Mouse (Mus musculus): ENCODE measurements around the gene Myh3. TPM values are rescaled to one million over a fixed set of nuclear protein-coding genes. Genes with fewer than 3 reads are reported as not detected.

The Myh3 gene
- polyA plus RNA-seq, 1 experiment from 2014 or later, result 0.09 TPM

- Histone ChIP-seq H3K27me3 (replicated peaks; ENCODE audit: control insufficient read depth, insufficient read depth, low read length) (no peaks in the 10 kb centered on the region), H3K27ac (ENCODE audit: low read length) (no peak overlapping the region), H3K9me3 (ENCODE audit: control insufficient read depth, low read length) (no peaks in the 10 kb centered on the region), H3K4me2 (ENCODE audit: low read length) (no peak overlapping the region), H3K9ac (replicated peaks; ENCODE audit: low read depth, low read length) (no peak overlapping the region), H3K4me3 (replicated peaks; ENCODE audit: low read length) (no peak overlapping the region), H3K36me3 (ENCODE audit: control insufficient read depth, insufficient read depth) (no peaks in the 10 kb centered on the region), H3K4me1 (replicated peaks; ENCODE audit: control insufficient read depth, insufficient read depth, low read length) (no peaks in the 10 kb centered on the region)
- no peak for ATAC-seq
- 85% methylated on average over 5 of the region's 5 CpGs for WGBS
Observed at GRCm38 (mm10) chr11:67143065-67143464, 65.0 kb downstream of the Myh3 start.

- no peak for ATAC-seq
- Histone ChIP-seq H3K4me3 (replicated peaks; ENCODE audit: low read length) (no peak overlapping the region), H3K4me2 (ENCODE audit: low read length) (no peak overlapping the region), H3K9me3 (ENCODE audit: control insufficient read depth, low read length) (no peaks in the 10 kb centered on the region), H3K27ac (ENCODE audit: low read length) (no peak overlapping the region), H3K36me3 (ENCODE audit: control insufficient read depth, insufficient read depth) (no peaks in the 10 kb centered on the region), H3K27me3 (replicated peaks; ENCODE audit: control insufficient read depth, insufficient read depth, low read length) (no peaks in the 10 kb centered on the region), H3K9ac (replicated peaks; ENCODE audit: low read depth, low read length) (no peak overlapping the region), H3K4me1 (replicated peaks; ENCODE audit: control insufficient read depth, insufficient read depth, low read length) (no peaks in the 10 kb centered on the region)
- 89% methylated on average over 4 of the region's 4 CpGs for WGBS
Observed at GRCm38 (mm10) chr11:67143863-67144498, 65.9 kb downstream of the Myh3 start.

GRCm38 (mm10) chr11:67144559-67145265 lies 66.6 kb downstream of the Myh3 start:
- no peak for ATAC-seq

GRCm38 (mm10) chr11:67145482-67146408 lies 67.6 kb downstream of the Myh3 start:
- Histone ChIP-seq H3K4me2 (ENCODE audit: low read length) (no peak overlapping the region), H3K27ac (ENCODE audit: low read length) (no peak overlapping the region), H3K27me3 (replicated peaks; ENCODE audit: control insufficient read depth, insufficient read depth, low read length) (no peaks in the 10 kb centered on the region), H3K36me3 (ENCODE audit: control insufficient read depth, insufficient read depth) (no peaks in the 10 kb centered on the region), H3K9ac (replicated peaks; ENCODE audit: low read depth, low read length) (no peak overlapping the region), H3K4me3 (replicated peaks; ENCODE audit: low read length) (no peak overlapping the region), H3K4me1 (replicated peaks; ENCODE audit: control insufficient read depth, insufficient read depth, low read length) (no peaks in the 10 kb centered on the region), H3K9me3 (ENCODE audit: control insufficient read depth, low read length) (no peaks in the 10 kb centered on the region)
- ATAC-seq, result no peak
- 85% methylated on average over 5 of the region's 5 CpGs for WGBS

More at GRCm38 (mm10) chr11:67144559-67145265, 66.6 kb downstream of the Myh3 start:
- Histone ChIP-seq H3K27me3 (replicated peaks; ENCODE audit: control insufficient read depth, insufficient read depth, low read length) (no peaks in the 10 kb centered on the region), H3K27ac (ENCODE audit: low read length) (no peak overlapping the region), H3K9me3 (ENCODE audit: control insufficient read depth, low read length) (no peaks in the 10 kb centered on the region), H3K4me2 (ENCODE audit: low read length) (no peak overlapping the region), H3K4me1 (replicated peaks; ENCODE audit: control insufficient read depth, insufficient read depth, low read length) (no peaks in the 10 kb centered on the region), H3K4me3 (replicated peaks; ENCODE audit: low read length) (no peak overlapping the region), H3K9ac (replicated peaks; ENCODE audit: low read depth, low read length) (no peak overlapping the region), H3K36me3 (ENCODE audit: control insufficient read depth, insufficient read depth) (no peaks in the 10 kb centered on the region)
- WGBS, result 78% methylated on average over 6 of the region's 6 CpGs

GRCm38 (mm10) chr11:67146409-67147282 lies 68.5 kb downstream of the Myh3 start:
- Histone ChIP-seq H3K36me3 (ENCODE audit: control insufficient read depth, insufficient read depth) (no peaks in the 10 kb centered on the region), H3K9me3 (ENCODE audit: control insufficient read depth, low read length) (no peaks in the 10 kb centered on the region), H3K27ac (ENCODE audit: low read length) (no peak overlapping the region), H3K4me1 (replicated peaks; ENCODE audit: control insufficient read depth, insufficient read depth, low read length) (no peaks in the 10 kb centered on the region), H3K9ac (replicated peaks; ENCODE audit: low read depth, low read length) (no peak overlapping the region), H3K27me3 (replicated peaks; ENCODE audit: control insufficient read depth, insufficient read depth, low read length) (no peaks in the 10 kb centered on the region), H3K4me3 (replicated peaks; ENCODE audit: low read length) (no peak overlapping the region), H3K4me2 (ENCODE audit: low read length) (no peak overlapping the region)
- ATAC-seq, result no peak
- 96% methylated on average over 4 of the region's 4 CpGs for WGBS

GRCm38 (mm10) chr11:67147283-67147921 lies 69.3 kb downstream of the Myh3 start:
- Histone ChIP-seq H3K4me3 (replicated peaks; ENCODE audit: low read length) (no peak overlapping the region), H3K9ac (replicated peaks; ENCODE audit: low read depth, low read length) (no peak overlapping the region), H3K4me1 (replicated peaks; ENCODE audit: control insufficient read depth, insufficient read depth, low read length) (no peaks in the 10 kb centered on the region), H3K36me3 (ENCODE audit: control insufficient read depth, insufficient read depth) (no peaks in the 10 kb centered on the region), H3K4me2 (ENCODE audit: low read length) (no peak overlapping the region), H3K27ac (ENCODE audit: low read length) (no peak overlapping the region), H3K9me3 (ENCODE audit: control insufficient read depth, low read length) (no peaks in the 10 kb centered on the region), H3K27me3 (replicated peaks; ENCODE audit: control insufficient read depth, insufficient read depth, low read length) (no peaks in the 10 kb centered on the region)
- ATAC-seq, result no peak
- 93% methylated on average over 12 of the region's 12 CpGs for whole genome bisulfite sequencing

- Histone ChIP-seq H3K9ac (replicated peaks; ENCODE audit: low read depth, low read length) (no peak overlapping the region), H3K4me3 (replicated peaks; ENCODE audit: low read length) (no peak overlapping the region), H3K27ac (ENCODE audit: low read length) (no peak overlapping the region), H3K9me3 (ENCODE audit: control insufficient read depth, low read length) (no peaks in the 10 kb centered on the region), H3K27me3 (replicated peaks; ENCODE audit: control insufficient read depth, insufficient read depth, low read length) (no peaks in the 10 kb centered on the region), H3K36me3 (ENCODE audit: control insufficient read depth, insufficient read depth) (no peaks in the 10 kb centered on the region), H3K4me1 (replicated peaks; ENCODE audit: control insufficient read depth, insufficient read depth, low read length) (no peaks in the 10 kb centered on the region), H3K4me2 (ENCODE audit: low read length) (no peak overlapping the region)
- ATAC-seq, result no peak
- WGBS, result 60% methylated on average over 4 of the region's 4 CpGs
Observed at GRCm38 (mm10) chr11:67148286-67149012, 70.3 kb downstream of the Myh3 start.

GRCm38 (mm10) chr11:67150237-67150636 lies 72.1 kb downstream of the Myh3 start:
- Histone ChIP-seq H3K36me3 (ENCODE audit: control insufficient read depth, insufficient read depth) (no peaks in the 10 kb centered on the region), H3K9ac (replicated peaks; ENCODE audit: low read depth, low read length) (no peak overlapping the region), H3K4me1 (replicated peaks; ENCODE audit: control insufficient read depth, insufficient read depth, low read length) (no peaks in the 10 kb centered on the region), H3K4me2 (ENCODE audit: low read length) (no peak overlapping the region), H3K9me3 (ENCODE audit: control insufficient read depth, low read length) (no peaks in the 10 kb centered on the region), H3K27ac (ENCODE audit: low read length) (no peak overlapping the region), H3K4me3 (replicated peaks; ENCODE audit: low read length) (no peak overlapping the region), H3K27me3 (replicated peaks; ENCODE audit: control insufficient read depth, insufficient read depth, low read length) (no peaks in the 10 kb centered on the region)
- ATAC-seq, result no peak
- WGBS, result 63% methylated on average over 2 of the region's 2 CpGs
